20 mouse cellular contexts compared by ENCODE assay signal in the genomic region with DNA sequence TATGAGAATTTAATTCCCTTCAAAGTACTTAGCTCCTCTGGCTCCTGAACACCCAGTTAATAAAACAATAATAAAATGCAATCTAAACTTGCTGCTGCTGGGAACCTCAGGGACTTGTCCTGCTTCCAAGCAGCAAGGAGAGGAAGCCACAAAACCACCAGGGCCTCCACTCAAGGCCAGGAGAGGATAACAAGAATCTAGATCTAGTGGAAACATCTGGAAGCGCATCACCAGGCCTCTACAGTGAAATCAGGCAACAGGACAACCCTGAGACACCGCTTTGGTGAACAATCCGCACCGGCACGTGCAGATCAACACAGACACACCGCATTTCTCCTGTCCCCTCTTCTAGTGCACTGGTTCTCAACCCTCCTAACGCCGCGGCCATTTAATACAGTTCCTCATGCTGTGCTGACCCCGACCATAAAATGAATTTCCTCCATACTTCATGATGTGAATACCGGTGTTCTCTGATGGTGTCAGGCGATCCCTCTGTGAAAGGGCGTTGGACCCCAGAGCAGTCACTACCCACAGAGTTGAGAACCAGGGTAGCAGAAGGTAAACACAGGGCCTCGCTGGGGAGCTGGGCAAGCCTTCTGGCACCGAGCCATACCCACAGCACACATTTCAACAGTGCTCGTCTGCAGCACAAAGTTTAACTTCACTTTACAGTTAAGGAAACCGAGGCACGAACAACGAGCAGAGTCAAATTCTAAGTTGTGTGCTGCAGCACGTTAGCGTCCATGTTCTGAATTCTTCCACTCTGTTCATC. TPM values are rescaled to one million over a fixed set of nuclear protein-coding genes. Genes with fewer than 3 reads are reported as not detected.
DNase-seq lines count a peak whose midpoint lies in the region; ATAC-seq and TF ChIP-seq lines count a peak whose summit lies in the region.
"Had no signal": no experiment of that assay in that cellular context is flagged by ENCODE, and none has a peak within 500 bp of the region (broad histone marks: within the 10 kb centered on the region; RNA-seq: fewer than 3 reads in every experiment).

No protein-coding gene starts in this region.

- peaks cover 10% of the 10 kb centered on the region; the same call in 1 of the 2 replicates for H3K4me1 ChIP-seq in kidney, adult 2 months (ENCODE audit: control insufficient read depth, insufficient read depth, low read length)
- no peaks in the 10 kb centered on the region for H3K4me1 ChIP-seq in kidney, embryonic 16.5 days (ENCODE audit: insufficient read depth, low read length)
- peaks cover 31% of the 10 kb centered on the region for H3K4me1 ChIP-seq in thymus, adult 2 months (replicated peaks; ENCODE audit: control insufficient read depth, insufficient read depth, low read length)
- no peaks in the 10 kb centered on the region for H3K4me1 ChIP-seq in forebrain, embryonic 16.5 days (replicated peaks; ENCODE audit: control insufficient read depth, insufficient read depth, low read length)
- H3K4me1 ChIP-seq: heart, embryonic 13.5 days had no signal

- H3K4me3 ChIP-seq in kidney, adult 2 months (ENCODE audit: insufficient read depth, low read depth, low read length), result no peak overlapping the region
- H3K4me3 ChIP-seq in kidney, embryonic 16.5 days (ENCODE audit: low read length), result no peak overlapping the region
- no peak overlapping the region for H3K4me3 ChIP-seq in thymus, adult 2 months (ENCODE audit: control insufficient read depth, insufficient read depth, low read length)
- no peak overlapping the region for H3K4me3 ChIP-seq in forebrain, embryonic 16.5 days (replicated peaks; ENCODE audit: low read length)
- H3K4me3 ChIP-seq: erythroblast, embryonic 14.5 days; heart, embryonic 13.5 days; neural tube, embryonic 15.5 days had no signal

- H3K9ac ChIP-seq in kidney, embryonic 16.5 days (replicated peaks; ENCODE audit: low read length), result no peak overlapping the region
- H3K9ac ChIP-seq in forebrain, embryonic 16.5 days (replicated peaks; ENCODE audit: low read depth, low read length), result no peak overlapping the region
- H3K9ac ChIP-seq: heart, embryonic 13.5 days; neural tube, embryonic 15.5 days had no signal

- no peak overlapping the region for H3K4me2 ChIP-seq in kidney, embryonic 16.5 days (replicated peaks; ENCODE audit: low read depth, low read length)
- no peak overlapping the region for H3K4me2 ChIP-seq in forebrain, embryonic 16.5 days (ENCODE audit: low read length)
- H3K4me2 ChIP-seq: heart, embryonic 13.5 days; midbrain, embryonic 11.5 days; neural tube, embryonic 15.5 days had no signal

- H3K27ac ChIP-seq in kidney, adult 2 months (ENCODE audit: insufficient read depth, low read depth, low read length), result peak overlapping the region; percentile 19; the same call in 1 of the 2 replicates
- H3K27ac ChIP-seq in kidney, embryonic 16.5 days (ENCODE audit: low read length), result no peak overlapping the region
- peak overlapping the region; percentile 41; the same call in 1 of the 2 replicates for H3K27ac ChIP-seq in thymus, adult 2 months (ENCODE audit: control insufficient read depth, insufficient read depth, low read length)
- H3K27ac ChIP-seq in forebrain, embryonic 16.5 days (ENCODE audit: low read length), result no peak overlapping the region
- H3K27ac ChIP-seq: heart, embryonic 13.5 days; neural tube, embryonic 15.5 days had no signal

- WGBS in kidney, adult 2 months, result 72% methylated on average over 21 of the region's 21 CpGs
- 82% methylated on average over 21 of the region's 21 CpGs for WGBS in kidney, embryonic 16.5 days
- 6% methylated on average over 21 of the region's 21 CpGs for WGBS in thymus, adult 2 months
- 87% methylated on average over 21 of the region's 21 CpGs for WGBS in forebrain, embryonic 16.5 days

- TF ChIP-seq CTCF in kidney, adult 2 months (conservative IDR thresholded peaks at IDR 0.05; ENCODE audit: insufficient read depth, insufficient read length, low read depth, low read length), result no peak
- TF ChIP-seq CTCF in thymus, adult 2 months (IDR thresholded peaks at IDR 0.05; ENCODE audit: borderline replicate concordance, control insufficient read depth, extremely low read depth, insufficient read depth, low read length, poor library complexity), result no peak

- no peaks in the 10 kb centered on the region for H3K36me3 ChIP-seq in kidney, adult 2 months (ENCODE audit: control insufficient read depth, insufficient read depth, low read length)
- no peaks in the 10 kb centered on the region for H3K36me3 ChIP-seq in kidney, embryonic 16.5 days (ENCODE audit: insufficient read depth, low read length)
- H3K36me3 ChIP-seq in thymus, adult 2 months (ENCODE audit: control insufficient read depth, insufficient read depth, low read length), result peaks cover 7% of the 10 kb centered on the region; the same call in 1 of the 2 replicates
- H3K36me3 ChIP-seq in forebrain, embryonic 16.5 days (ENCODE audit: control insufficient read depth, insufficient read depth), result no peaks in the 10 kb centered on the region
- H3K36me3 ChIP-seq: heart, embryonic 13.5 days had no signal

- no peak for ATAC-seq in kidney, embryonic 16.5 days (ENCODE audit: low FRiP score, low TSS enrichment)
- peak; percentile 94 for ATAC-seq in common myeloid progenitor, adult 5-6 weeks (replicated peaks; ENCODE audit: low read depth, poor library complexity, severe bottlenecking)
- no peak for ATAC-seq in forebrain, embryonic 16.5 days
- ATAC-seq: forebrain, embryonic 14.5 days; hindbrain, embryonic 16.5 days had no signal

- no peaks in the 10 kb centered on the region for H3K9me3 ChIP-seq in kidney, embryonic 16.5 days (ENCODE audit: low read length)
- no peaks in the 10 kb centered on the region for H3K9me3 ChIP-seq in forebrain, embryonic 16.5 days (ENCODE audit: control insufficient read depth, low read length)
- H3K9me3 ChIP-seq: heart, embryonic 13.5 days; neural tube, embryonic 15.5 days had no signal

- H3K27me3 ChIP-seq in kidney, adult 2 months (replicated peaks; ENCODE audit: control insufficient read depth, insufficient read depth, low read length), result no peaks in the 10 kb centered on the region
- H3K27me3 ChIP-seq in kidney, embryonic 16.5 days (ENCODE audit: insufficient read depth, low read length), result no peaks in the 10 kb centered on the region
- no peaks in the 10 kb centered on the region for H3K27me3 ChIP-seq in thymus, adult 2 months (ENCODE audit: control insufficient read depth, insufficient read depth, low read length)
- H3K27me3 ChIP-seq in forebrain, embryonic 16.5 days (replicated peaks; ENCODE audit: control insufficient read depth, insufficient read depth, low read length), result no peaks in the 10 kb centered on the region
- H3K27me3 ChIP-seq: neural tube, embryonic 15.5 days had no signal

- DNase-seq in kidney, adult 2 months, result peak; percentile 50
- DNase-seq in thymus, adult 2 months, result peak; percentile 18
- no peak for DNase-seq in thymus, postnatal 14 days
- DNase-seq in naive thymus-derived CD4-positive, alpha-beta T cell, adult 2 months (ENCODE audit: low read depth), result peak; percentile 51
- no peak for DNase-seq in ovary, postnatal 14 days (ENCODE audit: low spot score)
- DNase-seq: adrenal gland, adult 2 months; B cell, adult 2 months; cerebellum, postnatal 10 days; heart, postnatal 36 days; lung, postnatal 14 days; thymus, adult 18-20 months had no signal

- TF ChIP-seq POLR2A in kidney, adult 2 months (IDR thresholded peaks at IDR 0.05; ENCODE audit: low read depth, low read length), result no peak
- TF ChIP-seq POLR2A in thymus, adult 2 months (IDR thresholded peaks at IDR 0.05; ENCODE audit: control insufficient read depth, extremely low read depth, insufficient read depth, low read length, poor library complexity), result no peak

RNA-seq across cellular contexts. Expression of gene Bicdl1, which starts 9.0 kb away (rescaled TPM):
- polyA plus RNA-seq in kidney, adult 2 months (2012; rRNA removed), result 55.9 and 67.5 TPM in 2 replicates
- 13.8 and 14.9 TPM in 2 replicates for polyA plus RNA-seq in kidney, embryonic 16.5 days (2015; fragmentation: Nextera tagmentation; extraction: Ambion mirVana)
- polyA plus RNA-seq in thymus, adult 2 months (2012; rRNA removed), result 143 and 152 TPM in 2 replicates
- total RNA-seq in common myeloid progenitor, adult 5-6 weeks (2017), result 0.87 and 3.0 TPM in 2 replicates
- polyA plus RNA-seq in forebrain, embryonic 16.5 days (2015; fragmentation: Nextera tagmentation; extraction: Ambion mirVana), result 21.1 and 28.6 TPM in 2 replicates

Comparison
In these comparisons a context has a peak if more than half of its experiments do, and no peak if none do; other contexts are left out.
1. DNase-seq: peak in kidney, adult 2 months (single experiment), thymus, adult 2 months (single experiment) and naive thymus-derived CD4-positive, alpha-beta T cell, adult 2 months (single experiment); none in thymus, postnatal 14 days (single experiment) and ovary, postnatal 14 days (single experiment).
2. H3K27ac ChIP-seq: peak in kidney, adult 2 months (single experiment) and thymus, adult 2 months (single experiment); none in kidney, embryonic 16.5 days (single experiment) and forebrain, embryonic 16.5 days (single experiment).